Mouse (Mus musculus) cerebellum, adult 11 months (tissue): ENCODE results near the gene 4921511M17Rik.
"Not testable (repeated sequence)": the region's sequence is repeated elsewhere in the genome, so short reads cannot be mapped to it uniquely, and the experiment has no call there.

ENCODE experiments used
- DNase-seq: peaks from one replicate; pipeline ENCODE4 v3.0.0; 2022

The 4921511M17Rik gene

GRCm38 (mm10) chrX:154033727-154034126 lies at the start of gene 4921511M17Rik:
Gene 4921511M17Rik, minus strand, starts transcription at chrX:154033827.
- DNase-seq: not testable (repeated sequence)

GRCm38 (mm10) chrX:154054939-154055338 lies 21.3 kb upstream of the 4921511M17Rik start, which contains the start of gene Gm10057:
Gene Gm10057, minus strand, starts transcription at chrX:154055039.
- not testable (repeated sequence) for DNase-seq

- DNase-seq: not testable (repeated sequence)
These were observed 21.1 kb downstream of the 4921511M17Rik start, which contains the start of gene Samt1 for GRCm38 (mm10) chrX:154012540-154012939. Gene Samt1, minus strand, starts transcription at chrX:154012640.

GRCm38 (mm10) chrX:153976914-153977313 lies 56.7 kb downstream of the 4921511M17Rik start:
- DNase-seq: not testable (repeated sequence)

GRCm38 (mm10) chrX:153976467-153976866 lies 57.2 kb downstream of the 4921511M17Rik start:
- DNase-seq: not testable (repeated sequence)

GRCm38 (mm10) chrX:153974450-153974849 lies 59.2 kb downstream of the 4921511M17Rik start:
- no peak for DNase-seq
